Comparison of ENCODE assay signal across 10 mouse cellular contexts in genomic region chr16:32520372-32520748, GRCm38 (mm10). TPM values are rescaled to one million over a fixed set of nuclear protein-coding genes. Genes with fewer than 3 reads are reported as not detected.
DNase-seq lines count a peak whose midpoint lies in the region; ATAC-seq and TF ChIP-seq lines count a peak whose summit lies in the region.
"Had no signal": no experiment of that assay in that cellular context is flagged by ENCODE, and none has a peak within 500 bp of the region (broad histone marks: within the 10 kb centered on the region; RNA-seq: fewer than 3 reads in every experiment).

No protein-coding gene starts in this region.

- no peaks in the 10 kb centered on the region for H3K36me3 ChIP-seq in lung, embryonic 14.5 days (ENCODE audit: insufficient read depth)
- H3K36me3 ChIP-seq in lung, postnatal 0 days (ENCODE audit: insufficient read depth, low read length), result no peaks in the 10 kb centered on the region
- no peaks in the 10 kb centered on the region for H3K36me3 ChIP-seq in liver, embryonic 12.5 days
- no peaks in the 10 kb centered on the region for H3K36me3 ChIP-seq in stomach, embryonic 15.5 days
- H3K36me3 ChIP-seq in hindbrain, embryonic 13.5 days, result no peaks in the 10 kb centered on the region
- H3K36me3 ChIP-seq: heart, embryonic 13.5 days; lung, embryonic 15.5 days had no signal

- TF ChIP-seq CTCF in lung, embryonic 14.5 days (IDR thresholded peaks at IDR 0.05; ENCODE audit: low read depth), result no peak
- TF ChIP-seq CTCF in lung, postnatal 0 days (IDR thresholded peaks at IDR 0.05), result no peak

- no peak overlapping the region for H3K9ac ChIP-seq in lung, embryonic 14.5 days
- H3K9ac ChIP-seq in lung, postnatal 0 days (replicated peaks; ENCODE audit: low read depth), result no peak overlapping the region
- H3K9ac ChIP-seq in liver, embryonic 12.5 days, result peak overlapping the region; percentile 52
- no peak overlapping the region for H3K9ac ChIP-seq in stomach, embryonic 15.5 days
- no peak overlapping the region for H3K9ac ChIP-seq in hindbrain, embryonic 13.5 days
- H3K9ac ChIP-seq: heart, embryonic 13.5 days; lung, embryonic 15.5 days had no signal

- 40% methylated on average over 9 of the region's 9 CpGs for WGBS in lung, embryonic 14.5 days
- 37% methylated on average over 9 of the region's 9 CpGs for WGBS in lung, postnatal 0 days
- 16% methylated on average over 9 of the region's 9 CpGs for WGBS in liver, embryonic 12.5 days (ENCODE audit: insufficient replicate concordance)
- 53% methylated on average over 9 of the region's 9 CpGs for WGBS in stomach, embryonic 15.5 days
- WGBS in hindbrain, embryonic 13.5 days, result 70% methylated on average over 9 of the region's 9 CpGs

- no peak overlapping the region for H3K27ac ChIP-seq in lung, embryonic 14.5 days (ENCODE audit: low read depth)
- H3K27ac ChIP-seq in lung, postnatal 0 days (ENCODE audit: low read length), result no peak overlapping the region
- peak overlapping the region; percentile 64 for H3K27ac ChIP-seq in liver, embryonic 12.5 days
- H3K27ac ChIP-seq in stomach, embryonic 15.5 days, result peak overlapping the region; percentile 23; the same call in 1 of the 2 replicates
- no peak overlapping the region for H3K27ac ChIP-seq in hindbrain, embryonic 13.5 days
- H3K27ac ChIP-seq: heart, embryonic 13.5 days; lung, embryonic 15.5 days had no signal

- no peaks in the 10 kb centered on the region for H3K9me3 ChIP-seq in lung, embryonic 14.5 days (ENCODE audit: low read depth, low read length)
- H3K9me3 ChIP-seq in lung, postnatal 0 days (ENCODE audit: low read length), result no peaks in the 10 kb centered on the region
- H3K9me3 ChIP-seq in liver, embryonic 12.5 days (replicated peaks), result no peaks in the 10 kb centered on the region
- H3K9me3 ChIP-seq in stomach, embryonic 15.5 days, result no peaks in the 10 kb centered on the region
- H3K9me3 ChIP-seq in hindbrain, embryonic 13.5 days, result no peaks in the 10 kb centered on the region
- H3K9me3 ChIP-seq: heart, embryonic 13.5 days; lung, embryonic 15.5 days had no signal

- H3K27me3 ChIP-seq in lung, embryonic 14.5 days (ENCODE audit: insufficient read depth, low read length), result no peaks in the 10 kb centered on the region
- no peaks in the 10 kb centered on the region for H3K27me3 ChIP-seq in lung, postnatal 0 days (replicated peaks; ENCODE audit: insufficient read depth, low read length)
- H3K27me3 ChIP-seq in liver, embryonic 12.5 days (replicated peaks), result no peaks in the 10 kb centered on the region
- no peaks in the 10 kb centered on the region for H3K27me3 ChIP-seq in stomach, embryonic 15.5 days (replicated peaks)
- H3K27me3 ChIP-seq in hindbrain, embryonic 13.5 days, result no peaks in the 10 kb centered on the region
- H3K27me3 ChIP-seq: heart, embryonic 13.5 days; lung, embryonic 15.5 days had no signal

- H3K4me2 ChIP-seq in lung, embryonic 14.5 days, result no peak overlapping the region
- no peak overlapping the region for H3K4me2 ChIP-seq in lung, postnatal 0 days (replicated peaks; ENCODE audit: low read depth, low read length)
- peak overlapping the region; percentile 37 for H3K4me2 ChIP-seq in liver, embryonic 12.5 days
- H3K4me2 ChIP-seq in stomach, embryonic 15.5 days, result no peak overlapping the region
- H3K4me2 ChIP-seq in hindbrain, embryonic 13.5 days, result no peak overlapping the region
- H3K4me2 ChIP-seq: heart, embryonic 13.5 days; lung, embryonic 15.5 days had no signal

- DNase-seq in lung, embryonic 14.5 days, result peak; percentile 34
- no peak for DNase-seq in lung, postnatal 0 days (ENCODE audit: low spot score)
- DNase-seq in gastrocnemius, adult 18-20 months (ENCODE audit: low spot score), result no peak
- DNase-seq in layer of hippocampus, postnatal 14 days (ENCODE audit: low spot score in 2 of 2), result no peak

- no peak for ATAC-seq in lung, embryonic 14.5 days (ENCODE audit: insufficient read depth)
- ATAC-seq in lung, postnatal 0 days, result no peak
- peak; percentile 62 for ATAC-seq in activated CD4-positive, CD25-positive, alpha-beta regulatory T cell, adult 4 months
- ATAC-seq in liver, embryonic 12.5 days, result peak; percentile 59
- peak; percentile 58 for ATAC-seq in stomach, embryonic 15.5 days (ENCODE audit: insufficient read depth, low FRiP score, low read depth)
- no peak for ATAC-seq in hindbrain, embryonic 13.5 days (ENCODE audit: low FRiP score)

- H3K4me3 ChIP-seq in lung, embryonic 14.5 days (ENCODE audit: low read depth, low read length), result no peak overlapping the region
- H3K4me3 ChIP-seq in lung, postnatal 0 days (ENCODE audit: low read depth, low read length), result no peak overlapping the region
- H3K4me3 ChIP-seq in liver, embryonic 12.5 days, result no peak overlapping the region
- H3K4me3 ChIP-seq in stomach, embryonic 15.5 days (replicated peaks), result no peak overlapping the region
- H3K4me3 ChIP-seq in hindbrain, embryonic 13.5 days, result no peak overlapping the region
- H3K4me3 ChIP-seq: heart, embryonic 13.5 days; lung, embryonic 15.5 days had no signal

- TF ChIP-seq EP300 in lung, postnatal 0 days (IDR thresholded peaks at IDR 0.05), result no peak

- H3K4me1 ChIP-seq in lung, embryonic 14.5 days (ENCODE audit: insufficient read depth), result no peaks in the 10 kb centered on the region
- H3K4me1 ChIP-seq in lung, postnatal 0 days (ENCODE audit: insufficient read depth, low read depth, low read length), result 0 out of 2 replicates have a peak, but pooled peaks cover 3% of the 10 kb centered on the region
- H3K4me1 ChIP-seq in liver, embryonic 12.5 days, result peaks cover 87% of the 10 kb centered on the region
- H3K4me1 ChIP-seq in stomach, embryonic 15.5 days, result peaks cover 11% of the 10 kb centered on the region
- peaks cover 28% of the 10 kb centered on the region for H3K4me1 ChIP-seq in hindbrain, embryonic 13.5 days (replicated peaks)

RNA-seq across cellular contexts. Expression of gene Zdhhc19, which starts 24.3 kb away (rescaled TPM):
- not detected in 2 replicates for polyA plus RNA-seq in lung, embryonic 14.5 days (2014; fragmentation: Nextera tagmentation; extraction: Ambion mirVana)
- polyA plus RNA-seq in lung, postnatal 0 days (2015; fragmentation: Nextera tagmentation; extraction: Ambion mirVana), result not detected in 2 replicates
- not detected for polyA plus RNA-seq in activated CD4-positive, CD25-positive, alpha-beta regulatory T cell, adult 4 months (2017; shearing (Covaris generic))
- polyA plus RNA-seq in liver, embryonic 12.5 days (2016; fragmentation: Nextera tagmentation; extraction: Ambion mirVana), result not detected in 2 replicates
- 0.21 and 0.22 TPM in 2 replicates for polyA plus RNA-seq in stomach, embryonic 15.5 days (2015; fragmentation: Nextera tagmentation; extraction: Ambion mirVana)
- total RNA-seq in gastrocnemius, adult 18-20 months (2021), result not detected
- 0.35 TPM in 1 of 2 replicates, not detected in the other for polyA plus RNA-seq in hindbrain, embryonic 13.5 days (2015; fragmentation: Nextera tagmentation; extraction: Ambion mirVana)
- total RNA-seq in layer of hippocampus, postnatal 14 days (2021), result not detected
- polyA plus RNA-seq: heart, embryonic 13.5 days; lung, embryonic 15.5 days had no signal

RNA-seq across cellular contexts. Expression of gene Slc51a, which starts 32.7 kb away (rescaled TPM):
- 0.24 and 0.60 TPM in 2 replicates for polyA plus RNA-seq in lung, embryonic 14.5 days (2014; fragmentation: Nextera tagmentation; extraction: Ambion mirVana)
- polyA plus RNA-seq in lung, postnatal 0 days (2015; fragmentation: Nextera tagmentation; extraction: Ambion mirVana), result 0.30 and 0.41 TPM in 2 replicates
- polyA plus RNA-seq in activated CD4-positive, CD25-positive, alpha-beta regulatory T cell, adult 4 months (2017; shearing (Covaris generic)), result not detected
- polyA plus RNA-seq in liver, embryonic 12.5 days (2016; fragmentation: Nextera tagmentation; extraction: Ambion mirVana), result 0.57 and 0.66 TPM in 2 replicates
- polyA plus RNA-seq in stomach, embryonic 15.5 days (2015; fragmentation: Nextera tagmentation; extraction: Ambion mirVana), result 17.7 and 25.2 TPM in 2 replicates
- total RNA-seq in gastrocnemius, adult 18-20 months (2021), result not detected
- 0.13 and 0.26 TPM in 2 replicates for polyA plus RNA-seq in hindbrain, embryonic 13.5 days (2015; fragmentation: Nextera tagmentation; extraction: Ambion mirVana)
- not detected for total RNA-seq in layer of hippocampus, postnatal 14 days (2021)

Comparison
In these comparisons a context has a peak if more than half of its experiments do, and no peak if none do; other contexts are left out.
1. ATAC-seq: peak in activated CD4-positive, CD25-positive, alpha-beta regulatory T cell, adult 4 months (single experiment), liver, embryonic 12.5 days (single experiment) and stomach, embryonic 15.5 days (single experiment); none in lung, embryonic 14.5 days (single experiment), lung, postnatal 0 days (single experiment) and hindbrain, embryonic 13.5 days (single experiment).
2. H3K27ac ChIP-seq: peak in liver, embryonic 12.5 days (single experiment) and stomach, embryonic 15.5 days (single experiment); none in lung, embryonic 14.5 days (single experiment), lung, postnatal 0 days (single experiment) and hindbrain, embryonic 13.5 days (single experiment).
3. RNA of gene Slc51a, which starts 32.7 kb away (polyA plus RNA-seq): 17.7 to 25.2 TPM in stomach, embryonic 15.5 days; 0.57 to 0.66 TPM in liver, embryonic 12.5 days, 0.30 to 0.41 TPM in lung, postnatal 0 days, 0.24 to 0.60 TPM in lung, embryonic 14.5 days, 0.13 to 0.26 TPM in hindbrain, embryonic 13.5 days and not detected in activated CD4-positive, CD25-positive, alpha-beta regulatory T cell, adult 4 months; every median in the first group is over 10 times any median in the second.